Mouse (Mus musculus) kidney, embryonic 15.5 days (tissue): Measurements from ENCODE around the gene March10. TPM values are rescaled to one million over a fixed set of nuclear protein-coding genes. Genes with fewer than 3 reads are reported as not detected.

Experiments used
- ATAC-seq: fragments of 200-750 bp; cut with Nextera tagmentation; replicated peaks from 2 replicates; pipeline ENCODE4 v1.8.0; 2017; ENCODE audit warnings: moderate TSS enrichment; ENCODE audit not compliant: low FRiP score
- H3K27ac ChIP-seq: fragments of 300-500 bp; sonication (generic); 2 replicates; pipeline ENCODE4 v1.5.1; 2015; ENCODE audit warnings: mild to moderate bottlenecking, inconsistent platforms
- H3K27me3 ChIP-seq: fragments of 300-500 bp; sonication (generic); 2 replicates; pipeline ENCODE4 v1.6.1; 2015; ENCODE audit warnings: inconsistent platforms
- H3K36me3 ChIP-seq: fragments of 300-500 bp; sonication (generic); 2 replicates; pipeline ENCODE4 v1.6.1; 2015; ENCODE audit warnings: inconsistent platforms
- H3K4me1 ChIP-seq: fragments of 300-500 bp; sonication (generic); 2 replicates; pipeline ENCODE4 v1.6.1; 2015; ENCODE audit warnings: inconsistent platforms
- H3K4me2 ChIP-seq: fragments of 300-500 bp; sonication (generic); 2 replicates; pipeline ENCODE4 v1.6.1; 2015; ENCODE audit warnings: moderate library complexity, mild to moderate bottlenecking, inconsistent platforms
- H3K4me3 ChIP-seq: fragments of 300-500 bp; sonication (generic); replicated peaks from 2 replicates; pipeline ENCODE4 v1.5.1; 2015; ENCODE audit warnings: mild to moderate bottlenecking, inconsistent platforms
- H3K9ac ChIP-seq: fragments of 300-500 bp; sonication (generic); 2 replicates; pipeline ENCODE4 v1.6.1; 2015; ENCODE audit warnings: mild to moderate bottlenecking, inconsistent platforms
- H3K9me3 ChIP-seq: fragments of 300-500 bp; sonication (generic); replicated peaks from 2 replicates; pipeline ENCODE4 v1.6.1; 2016; ENCODE audit warnings: inconsistent platforms
- WGBS: fragments of 180-500 bp; shearing (Covaris S2); methylation state at CpG from one replicate; pipeline ENCODE4 v1.1.7; 2015; ENCODE audit warnings: mixed read lengths; 5-methylcytosine and 5-hydroxymethylcytosine counted together
- polyA plus RNA-seq: library from polyadenylated mRNA; unstranded; fragments of >200 nt; fragmentation: Nextera tagmentation; extraction: Ambion mirVana; gene quantifications from 2 replicates; pipeline ENCODE4 v1.2.1, GENCODE M21; 2015

March10 gene
- polyA plus RNA-seq, 1 experiment from 2014 or later: 0.05 TPM

- no peak overlapping the region for H3K27ac ChIP-seq
- H3K4me2 ChIP-seq: no peak overlapping the region
- WGBS: 88% methylated on average over 6 of the region's 6 CpGs
These were observed 138.8 kb downstream of the March10 start for GRCm38 (mm10) chr11:105317769-105318168.

GRCm38 (mm10) chr11:105316121-105316520 lies 140.4 kb downstream of the March10 start:
- H3K4me3 ChIP-seq: no peak overlapping the region
- no peaks in the 10 kb centered on the region for H3K9me3 ChIP-seq
- 92% methylated on average over 4 of the region's 4 CpGs for WGBS
- no peak overlapping the region for H3K4me2 ChIP-seq
- H3K4me1 ChIP-seq: peaks cover 50% of the 10 kb centered on the region
- H3K36me3 ChIP-seq: no peaks in the 10 kb centered on the region
- no peaks in the 10 kb centered on the region for H3K27me3 ChIP-seq
- ATAC-seq: no peak
- H3K9ac ChIP-seq: no peak overlapping the region
- no peak overlapping the region for H3K27ac ChIP-seq

More at GRCm38 (mm10) chr11:105317769-105318168, 138.8 kb downstream of the March10 start:
- Histone ChIP-seq H3K27me3 (no peaks in the 10 kb centered on the region), H3K4me1 (peaks cover 34% of the 10 kb centered on the region), H3K9ac (no peak overlapping the region), H3K4me3 (no peak overlapping the region), H3K9me3 (no peaks in the 10 kb centered on the region), H3K36me3 (no peaks in the 10 kb centered on the region)
- no peak for ATAC-seq

- peaks cover 53% of the 10 kb centered on the region for H3K4me1 ChIP-seq
- H3K27ac ChIP-seq: no peak overlapping the region
- no peak for ATAC-seq
- no peak overlapping the region for H3K9ac ChIP-seq
- no peak overlapping the region for H3K4me3 ChIP-seq
- 64% methylated on average over 8 of the region's 8 CpGs for WGBS
- no peaks in the 10 kb centered on the region for H3K36me3 ChIP-seq
- no peak overlapping the region for H3K4me2 ChIP-seq
- H3K9me3 ChIP-seq: no peaks in the 10 kb centered on the region
- H3K27me3 ChIP-seq: no peaks in the 10 kb centered on the region
These were observed 141.2 kb downstream of the March10 start for GRCm38 (mm10) chr11:105315296-105315695.

- Histone ChIP-seq H3K9me3 (no peaks in the 10 kb centered on the region), H3K36me3 (no peaks in the 10 kb centered on the region), H3K4me2 (no peak overlapping the region), H3K4me1 (peaks cover 53% of the 10 kb centered on the region), H3K27me3 (no peaks in the 10 kb centered on the region), H3K27ac (peak overlapping the region; percentile 79), H3K9ac (no peak overlapping the region), H3K4me3 (no peak overlapping the region)
- ATAC-seq: no peak
- WGBS: 34% methylated on average over 8 of the region's 8 CpGs
These were observed 142.9 kb downstream of the March10 start for GRCm38 (mm10) chr11:105313633-105314014.

- no peaks in the 10 kb centered on the region for H3K27me3 ChIP-seq
- no peak overlapping the region for H3K4me3 ChIP-seq
- 17% methylated on average over 10 of the region's 10 CpGs for WGBS
- no peak overlapping the region for H3K4me2 ChIP-seq
- H3K27ac ChIP-seq: peak overlapping the region; percentile 79
- peak; percentile 55 for ATAC-seq
- H3K4me1 ChIP-seq: peaks cover 53% of the 10 kb centered on the region
- no peaks in the 10 kb centered on the region for H3K36me3 ChIP-seq
- H3K9ac ChIP-seq: no peak overlapping the region
- no peaks in the 10 kb centered on the region for H3K9me3 ChIP-seq
These were observed 143.4 kb downstream of the March10 start for GRCm38 (mm10) chr11:105312972-105313632.

GRCm38 (mm10) chr11:105312311-105312942 lies 144.1 kb downstream of the March10 start:
- ATAC-seq: peak; percentile 8; the same call in 1 of the 2 replicates
- H3K4me2 ChIP-seq: no peak overlapping the region
- H3K4me3 ChIP-seq: no peak overlapping the region
- H3K9me3 ChIP-seq: no peaks in the 10 kb centered on the region
- H3K4me1 ChIP-seq: peaks cover 53% of the 10 kb centered on the region
- peak overlapping the region; percentile 79 for H3K27ac ChIP-seq
- no peaks in the 10 kb centered on the region for H3K27me3 ChIP-seq
- H3K9ac ChIP-seq: no peak overlapping the region
- H3K36me3 ChIP-seq: no peaks in the 10 kb centered on the region
- WGBS: 35% methylated on average over 12 of the region's 12 CpGs

GRCm38 (mm10) chr11:105311291-105311975 lies 145.1 kb downstream of the March10 start:
- no peak overlapping the region for H3K9ac ChIP-seq
- no peaks in the 10 kb centered on the region for H3K27me3 ChIP-seq
- WGBS: 32% methylated on average over 24 of the region's 24 CpGs
- H3K36me3 ChIP-seq: no peaks in the 10 kb centered on the region
- no peak for ATAC-seq
- no peak overlapping the region for H3K4me3 ChIP-seq
- H3K4me2 ChIP-seq: peak overlapping the region; percentile 31; the same call in 1 of the 2 replicates
- H3K27ac ChIP-seq: peak overlapping the region; percentile 56
- H3K4me1 ChIP-seq: peaks cover 53% of the 10 kb centered on the region
- H3K9me3 ChIP-seq: no peaks in the 10 kb centered on the region

Other genes with a start within 250 kb of the March10 start
- 19.1 and 21.3 TPM in 2 replicates for gene Mrc2, start 164.1 kb downstream of the March10 start, polyA plus RNA-seq
- gene Tanc2, start 133.3 kb upstream of the March10 start, polyA plus RNA-seq: 7.7 and 9.4 TPM in 2 replicates